Mouse (Mus musculus) small intestine, adult 2 months (tissue): ENCODE measurements around the gene Erfe.

Source experiments
- CTCF ChIP-seq: fragments of 200-500 bp; IDR thresholded peaks from 2 replicates; pipeline ENCODE4 v1.5.1; 2012; ENCODE audit warnings: low read depth, mild to moderate bottlenecking, control low read depth, inconsistent platforms, low read length, moderate library complexity, mixed read lengths; ENCODE audit not compliant: insufficient replicate concordance, insufficient read length; ENCODE audit errors: extremely low read depth
- POLR2A ChIP-seq: fragments of 200-500 bp; IDR thresholded peaks from 2 replicates; pipeline ENCODE4 v1.6.1; 2012; ENCODE audit warnings: low read depth, mild to moderate bottlenecking, control low read depth, inconsistent platforms, low read length, moderate library complexity

DNA sequence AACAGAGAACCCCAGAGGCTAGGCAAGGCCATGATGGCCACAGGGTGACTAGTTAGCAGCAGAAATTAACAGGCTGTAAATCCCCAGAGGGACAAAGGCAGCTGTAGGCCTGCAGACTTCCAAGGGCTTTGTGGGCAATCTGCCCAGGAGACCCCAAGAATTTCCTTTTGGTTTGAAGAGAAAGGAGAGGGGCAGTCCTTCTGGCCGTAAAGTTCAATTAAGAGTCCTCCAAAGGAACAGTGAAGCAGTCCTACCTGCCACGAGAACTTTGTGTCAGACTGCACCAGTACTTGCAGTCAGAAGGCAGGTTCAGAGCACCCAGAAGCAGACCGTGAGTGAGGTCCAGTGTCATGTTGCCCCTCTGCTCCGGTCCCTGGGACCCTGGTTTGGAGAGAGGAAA is 48.7 kb downstream of the Erfe start:
- TF ChIP-seq POLR2A (no peak), CTCF (no peak)
